Mouse (Mus musculus): ENCODE results near the gene Nfic.

The Nfic gene

DNA sequence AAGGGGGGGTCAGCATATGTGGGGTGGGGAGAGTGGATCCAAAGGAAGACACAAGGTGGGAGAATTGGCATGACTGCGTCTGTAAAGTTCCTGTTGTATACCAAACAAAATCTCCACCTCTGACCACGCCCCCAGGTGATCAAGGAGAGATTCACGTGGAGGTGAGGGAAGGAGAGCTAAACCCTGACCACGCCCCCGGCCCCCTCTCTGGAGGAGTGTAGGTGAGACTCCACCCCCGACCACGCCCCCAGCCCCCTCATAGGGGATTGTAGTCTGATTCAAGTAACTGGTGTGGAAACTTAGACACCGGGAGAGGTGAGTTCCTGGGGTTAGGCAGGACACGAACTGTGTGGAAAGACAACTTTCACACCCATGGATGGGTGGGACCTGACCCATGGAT lies 51.4 kb downstream of the Nfic start:
- DNase-seq (ENCODE audit: low spot score) = no peak

DNA sequence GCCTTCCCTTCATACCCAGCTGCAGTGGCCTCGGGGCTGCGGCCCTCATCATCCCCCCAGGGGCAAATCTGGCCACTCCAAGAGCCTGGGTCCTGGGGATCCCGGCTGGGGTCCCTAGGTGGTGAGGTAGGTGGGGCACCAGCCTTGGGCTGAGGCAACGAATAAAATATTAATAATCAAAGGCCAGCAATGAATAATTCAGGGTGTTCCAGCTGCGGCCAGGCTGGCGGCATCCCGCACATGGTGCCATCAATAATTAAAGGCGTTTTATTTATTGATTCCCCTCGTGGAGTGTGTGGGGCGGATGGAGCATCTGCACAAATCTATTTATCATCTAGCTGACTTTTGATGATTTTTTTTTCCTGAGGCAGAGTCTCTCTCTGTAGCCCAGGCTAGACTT lies 51.9 kb downstream of the Nfic start:
- DNase-seq (ENCODE audit: low spot score) = no peak

DNA sequence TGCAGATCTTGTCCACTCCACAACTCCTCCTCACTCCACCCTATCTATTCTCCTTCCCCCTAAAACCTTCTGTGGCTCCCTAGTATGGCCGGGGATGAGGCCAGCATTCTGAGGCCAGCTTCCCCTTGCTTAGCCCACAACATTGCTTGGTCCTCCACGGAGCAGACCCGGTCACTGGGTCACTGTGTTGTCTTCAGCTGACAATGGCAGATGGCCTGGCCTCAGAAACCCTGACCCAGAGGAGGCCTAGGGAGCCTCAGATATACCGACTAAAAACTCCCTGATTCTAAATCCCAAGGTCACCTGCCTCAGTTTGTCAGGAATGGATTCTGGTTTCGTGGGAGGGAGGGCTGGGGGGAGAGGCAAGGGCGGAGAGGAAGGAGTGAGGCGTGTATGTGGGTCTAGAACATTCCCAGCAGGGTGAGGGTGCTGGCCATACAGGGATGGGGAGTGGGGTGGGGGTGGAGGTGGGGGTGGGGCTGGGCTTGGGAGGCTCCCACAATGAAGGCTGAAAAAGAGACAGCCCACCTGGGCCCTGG lies 53.1 kb downstream of the Nfic start:
- no peak for DNase-seq (ENCODE audit: low spot score)

DNA sequence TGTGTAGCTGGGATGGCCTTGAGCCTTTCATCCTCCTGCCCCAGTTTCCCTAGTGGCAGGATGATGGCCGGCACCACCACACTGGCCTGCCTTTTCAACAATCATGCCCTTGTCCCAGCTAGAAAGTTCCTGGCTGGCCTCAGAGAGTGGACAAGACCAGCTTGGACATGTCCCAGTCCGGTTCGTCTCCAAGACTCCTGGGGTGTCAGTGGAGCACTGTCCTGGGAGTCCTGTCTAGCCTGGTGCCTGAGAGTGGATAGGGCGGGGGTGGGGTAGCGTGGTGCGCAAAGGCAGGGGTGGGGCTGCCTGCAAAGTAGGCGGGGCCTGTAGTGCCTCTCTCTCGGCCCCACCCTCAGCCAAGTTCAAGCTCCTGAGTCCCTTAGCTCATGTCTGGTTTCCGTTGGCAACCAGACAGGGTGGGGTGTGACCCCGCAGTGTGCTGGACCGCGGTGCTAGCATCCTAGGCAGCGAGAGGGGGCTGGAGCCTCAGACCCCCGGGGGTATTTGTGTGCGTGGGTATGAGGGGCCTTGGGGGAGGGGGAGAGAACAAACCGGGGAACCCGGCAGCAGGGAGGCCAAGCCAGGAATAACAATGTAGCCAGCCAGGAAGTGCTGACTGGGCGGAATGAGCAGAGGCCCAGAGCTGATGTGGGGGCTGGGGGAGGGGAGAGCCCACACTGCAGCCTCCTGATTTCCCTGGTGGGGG lies 53.8 kb downstream of the Nfic start:
- DNase-seq (ENCODE audit: low spot score) = peak; percentile 66

DNA sequence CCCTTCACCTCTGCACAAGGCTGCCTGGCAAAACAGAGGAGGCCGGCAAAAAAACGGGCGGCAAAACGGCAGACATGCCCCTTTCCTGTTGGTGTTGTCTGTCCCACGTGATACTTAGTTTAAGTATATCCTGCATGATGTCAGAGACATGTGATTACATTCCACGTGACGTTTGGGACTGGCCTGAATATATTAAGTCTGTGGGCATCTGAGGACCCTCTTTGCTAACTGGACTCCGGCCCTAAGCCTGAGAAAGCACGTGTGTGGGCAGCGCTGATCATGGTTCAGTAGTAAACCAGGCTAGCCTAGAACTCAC lies 54.3 kb downstream of the Nfic start:
- peak; percentile 59 for DNase-seq (ENCODE audit: low spot score)

GRCm38 (mm10) chr10:81400371-81401204 lies 54.8 kb downstream of the Nfic start:
- no peak for DNase-seq (ENCODE audit: low spot score)

GRCm38 (mm10) chr10:81399798-81400308 lies 55.6 kb downstream of the Nfic start:
- no peak for DNase-seq (ENCODE audit: low spot score)

GRCm38 (mm10) chr10:81399296-81399695 lies 56.1 kb downstream of the Nfic start:
- no peak for DNase-seq (ENCODE audit: low spot score)

GRCm38 (mm10) chr10:81396749-81397148 lies 58.7 kb downstream of the Nfic start:
- no peak for DNase-seq (ENCODE audit: low spot score)

DNA sequence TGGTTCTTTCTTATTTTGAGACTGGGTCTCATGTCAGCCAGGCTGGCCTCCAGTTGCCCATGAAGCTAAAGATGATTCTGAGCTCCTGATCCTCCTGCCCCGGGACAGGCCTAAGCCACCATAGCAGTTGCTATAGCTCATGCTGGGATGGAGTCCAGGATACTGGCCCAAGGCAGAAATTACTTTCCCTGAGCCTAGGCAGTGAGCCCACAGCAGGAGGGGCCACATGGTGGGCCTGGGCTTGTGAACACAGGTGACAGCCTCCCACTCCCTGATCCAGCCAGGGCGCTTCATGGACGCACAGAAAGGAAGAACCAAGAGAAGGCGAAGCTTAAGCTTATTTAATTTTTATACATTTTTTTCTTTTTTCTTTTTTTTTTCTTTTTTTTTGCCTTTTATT lies 59.6 kb downstream of the Nfic start:
- no peak for DNase-seq (ENCODE audit: low spot score)

- DNase-seq (ENCODE audit: low spot score) = peak; percentile 88
Observed at GRCm38 (mm10) chr10:81395127-81395526, 60.3 kb downstream of the Nfic start.

GRCm38 (mm10) chr10:81393456-81394063 lies 61.9 kb downstream of the Nfic start:
- peak; percentile 67 for DNase-seq (ENCODE audit: low spot score)

DNA sequence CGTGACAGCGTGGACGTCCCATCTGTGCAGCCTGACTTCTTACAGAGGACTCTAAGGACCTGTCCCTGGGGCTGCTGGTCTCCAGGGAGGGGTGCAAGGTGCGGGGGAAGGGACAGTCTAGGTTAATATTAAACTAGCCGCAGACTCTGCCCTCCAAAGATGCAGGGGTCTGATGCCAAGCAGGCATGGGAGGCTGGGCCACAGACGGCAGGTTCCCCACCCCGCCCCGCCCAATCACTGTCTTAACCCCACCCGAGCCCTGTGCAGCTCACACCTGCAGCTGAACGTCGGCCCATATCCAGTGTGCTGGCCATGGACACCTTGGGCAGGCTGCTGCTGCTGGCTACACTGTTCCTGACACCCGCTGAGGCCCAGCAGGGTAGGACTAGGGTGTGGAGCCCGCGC lies 62.7 kb downstream of the Nfic start, which contains the start of gene Smim24:
Smim24 (plus strand) TSS at position 271 of the 405 bp plus-strand sequence.
- no peak for DNase-seq (ENCODE audit: low spot score)

GRCm38 (mm10) chr10:81392270-81392669 lies 63.2 kb downstream of the Nfic start:
- no peak for DNase-seq (ENCODE audit: low spot score)

GRCm38 (mm10) chr10:81390678-81390965 lies 64.8 kb downstream of the Nfic start:
- DNase-seq (ENCODE audit: low spot score) = no peak

- DNase-seq (ENCODE audit: low spot score) = peak; percentile 58
Observed at GRCm38 (mm10) chr10:81389801-81390677, 65.4 kb downstream of the Nfic start.

DNA sequence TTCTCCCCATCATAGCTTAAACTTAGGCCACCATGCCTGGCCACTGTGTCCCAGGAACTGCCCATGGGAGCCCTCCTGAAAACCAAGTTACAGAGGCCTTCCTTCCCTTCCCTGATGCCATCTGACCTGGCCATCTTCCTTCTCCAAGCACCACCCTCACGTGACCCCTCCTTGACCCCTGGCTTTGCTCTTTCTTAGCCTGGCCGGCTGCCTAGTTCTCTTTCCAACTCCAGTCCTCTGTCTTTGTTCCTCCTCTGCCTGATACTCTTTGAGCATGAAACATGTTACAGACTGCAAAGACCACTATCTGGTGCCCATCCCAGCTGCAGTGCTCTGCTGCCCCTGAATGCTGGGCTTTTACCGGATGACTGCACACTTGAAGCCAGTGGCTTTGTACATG lies 66.1 kb downstream of the Nfic start:
- DNase-seq (ENCODE audit: low spot score) = no peak

DNA sequence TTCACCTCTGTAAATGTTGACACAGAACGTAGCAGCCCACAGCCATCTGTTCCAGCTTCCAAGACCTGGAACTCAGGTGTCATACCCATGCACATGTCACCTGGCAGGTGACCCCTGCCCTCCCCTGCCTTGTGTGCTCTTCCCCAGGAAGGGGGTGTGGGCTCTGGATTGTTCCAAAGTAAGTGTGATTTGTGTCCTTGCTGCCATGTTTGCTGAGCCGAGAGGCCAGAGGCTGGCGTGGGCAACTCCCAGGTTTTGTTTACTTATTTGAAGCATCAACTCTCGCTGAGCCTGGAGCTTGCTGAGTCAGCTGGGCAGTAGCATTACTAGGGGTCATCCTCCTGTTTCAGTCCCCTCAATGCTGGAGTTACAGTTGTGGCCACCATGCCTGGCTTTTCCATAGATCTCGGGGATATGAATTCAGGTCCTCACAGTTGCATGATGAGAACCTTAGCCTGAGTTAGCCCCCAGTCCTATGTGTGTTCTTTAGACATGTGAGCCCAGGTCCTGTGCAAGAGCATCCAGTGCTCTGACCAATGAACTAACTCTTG lies 66.9 kb downstream of the Nfic start, which contains the start of gene Gm48552:
Gm48552 (plus strand) TSS at position 501 of the 551 bp plus-strand sequence.
- no peak for DNase-seq (ENCODE audit: low spot score)

DNA sequence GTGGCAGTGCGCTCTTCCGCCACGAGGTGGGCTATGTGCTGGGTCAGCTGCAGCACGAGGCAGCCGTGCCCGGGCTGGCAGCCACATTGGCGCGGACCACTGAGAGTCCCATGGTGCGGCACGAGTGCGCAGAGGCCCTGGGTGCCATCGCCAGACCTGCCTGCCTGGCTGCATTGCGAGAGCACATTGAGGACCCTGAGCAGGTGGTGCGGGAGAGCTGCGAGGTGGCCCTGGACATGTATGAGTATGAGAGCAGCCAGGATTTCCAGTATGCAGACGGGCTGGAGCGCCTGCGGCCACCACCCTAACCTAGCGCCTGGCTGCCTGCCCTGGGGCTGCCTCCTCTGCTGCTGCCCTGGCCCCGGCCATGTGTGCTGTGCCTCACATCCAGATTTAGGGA lies 67.7 kb downstream of the Nfic start:
- DNase-seq (ENCODE audit: low spot score) = no peak

DNA sequence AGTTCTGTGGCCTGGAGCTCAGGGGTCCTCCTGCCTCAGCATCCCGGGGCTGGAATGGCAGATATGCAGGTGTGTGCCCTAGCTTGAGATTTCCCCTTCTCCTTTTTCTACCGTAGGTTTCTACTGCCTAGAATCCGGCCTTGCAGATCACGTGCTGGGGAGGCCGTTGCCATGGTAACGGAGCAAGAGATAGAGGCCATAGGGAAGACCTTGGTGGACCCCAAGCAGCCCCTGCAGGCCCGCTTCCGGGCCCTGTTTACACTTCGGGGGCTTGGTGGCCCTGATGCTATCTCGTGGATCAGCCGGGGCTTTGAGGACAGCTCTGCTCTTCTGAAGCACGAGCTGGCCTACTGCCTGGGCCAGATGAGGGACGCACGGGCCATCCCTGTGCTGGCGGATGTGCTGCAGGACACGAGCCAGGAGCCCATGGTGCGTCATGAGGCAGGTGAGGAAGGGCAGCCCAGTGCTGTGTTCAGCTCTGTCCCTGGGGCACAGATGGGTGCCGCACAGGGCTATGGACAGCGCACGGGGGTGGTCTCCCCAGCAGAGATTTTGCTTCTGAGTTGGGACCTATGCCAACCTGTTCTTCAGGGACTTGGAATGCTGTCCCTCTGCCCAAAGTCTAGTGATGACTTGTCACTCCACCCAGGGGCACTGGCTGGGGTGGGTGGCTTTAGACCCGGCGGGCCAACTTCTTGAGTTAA lies 69.7 kb downstream of the Nfic start:
- DNase-seq (ENCODE audit: low spot score) = no peak

DNA sequence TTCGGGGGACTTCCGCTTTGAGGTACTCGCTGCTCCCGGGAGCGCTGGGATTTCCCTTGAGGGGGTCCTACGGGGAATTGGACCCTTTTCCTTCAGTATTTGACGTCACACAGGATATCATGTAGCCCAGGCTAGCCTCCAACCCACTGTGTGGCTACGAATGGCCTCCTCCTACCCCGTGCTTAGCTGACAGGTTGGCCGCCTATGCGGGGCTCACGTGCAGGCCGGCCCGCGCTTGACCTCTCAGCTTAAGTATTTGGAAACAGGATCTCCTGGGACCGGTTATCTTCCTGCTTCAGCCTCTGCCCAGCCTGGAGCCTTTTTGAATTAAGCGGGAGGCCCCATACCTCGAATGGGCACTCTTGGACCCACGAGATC lies 70.8 kb downstream of the Nfic start:
- no peak for DNase-seq (ENCODE audit: low spot score)
